Mouse (Mus musculus): ENCODE data around the gene Colgalt1.

DNA sequence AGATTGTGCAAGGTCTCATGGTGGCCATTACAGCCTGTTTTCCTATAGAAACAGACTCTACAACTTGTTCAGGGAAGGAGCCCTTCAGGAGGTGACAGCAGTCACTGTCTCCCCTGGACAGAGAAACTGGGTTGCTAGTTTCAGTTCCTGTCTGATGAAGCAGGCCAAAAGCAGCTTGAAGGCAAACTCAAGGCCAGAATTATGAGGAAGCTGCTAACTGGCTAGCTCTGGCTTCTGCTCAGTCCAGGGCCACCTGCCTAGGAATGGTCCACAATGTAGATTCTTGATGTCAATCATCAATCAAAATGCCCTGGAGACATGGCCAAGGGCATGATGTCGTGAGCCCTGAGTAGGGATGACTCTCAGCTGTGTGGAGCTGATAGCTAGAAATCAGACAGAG lies 14.3 kb downstream of the Colgalt1 start:
- TF ChIP-seq CTCF (IDR thresholded peaks at IDR 0.05; ENCODE audit: extremely low read depth, insufficient read length, insufficient replicate concordance, low read depth, low read length) (no peak), POLR2A (IDR thresholded peaks at IDR 0.05; ENCODE audit: low read depth, low read length) (no peak)

All from small intestine, adult 2 months (tissue).